Mouse (Mus musculus): Measurements from ENCODE around the gene Gm45208.

- peak; percentile 55 for TF ChIP-seq CTCF (IDR thresholded peaks at IDR 0.05; ENCODE audit: low read depth, low read length)
- TF ChIP-seq TAL1 (conservative IDR thresholded peaks at IDR 0.05; ENCODE audit: low read depth, low read length), result no peak
- no peak for TF ChIP-seq POLR2AphosphoS5 (IDR thresholded peaks at IDR 0.05; ENCODE audit: insufficient replicate concordance, low read depth, low read length)
- no peak for TF ChIP-seq GATA1 (IDR thresholded peaks at IDR 0.05; ENCODE audit: borderline replicate concordance, low read length)
- TF ChIP-seq GATA2 (IDR thresholded peaks at IDR 0.05; ENCODE audit: borderline replicate concordance, low read depth, low read length), result no peak
Observed at GRCm38 (mm10) chrX:7679405-7680056, 42.5 kb upstream of the Gm45208 start.

Data from G1E (cell line).